Mouse (Mus musculus): ENCODE measurements at regions not wholly inside any gene's neighbourhood (a gene's known extent, or its start where the extent isn't known, plus 50 kb on each side); places are given as distances from the start of the nearest gene placed in this dataset.

GRCm38 (mm10) chr7:113022516-113022915, 68.8 kb downstream of the Rassf10 start:
- TF ChIP-seq CTCF (IDR thresholded peaks at IDR 0.05; ENCODE audit: extremely low read depth, insufficient read depth, low read length) (no peak), POLR2A (IDR thresholded peaks at IDR 0.05; ENCODE audit: extremely low read depth, insufficient read depth, low read length) (no peak)
